Mouse (Mus musculus): ENCODE data around the gene Hoxc4.

Gene Hoxc4

GRCm38 (mm10) chr15:103010847-103011555 is 7.7 kb upstream of the Hoxc4 start:
- no peak for DNase-seq (ENCODE audit: low read depth in 1 of 2, low spot score in 2 of 2)

DNA sequence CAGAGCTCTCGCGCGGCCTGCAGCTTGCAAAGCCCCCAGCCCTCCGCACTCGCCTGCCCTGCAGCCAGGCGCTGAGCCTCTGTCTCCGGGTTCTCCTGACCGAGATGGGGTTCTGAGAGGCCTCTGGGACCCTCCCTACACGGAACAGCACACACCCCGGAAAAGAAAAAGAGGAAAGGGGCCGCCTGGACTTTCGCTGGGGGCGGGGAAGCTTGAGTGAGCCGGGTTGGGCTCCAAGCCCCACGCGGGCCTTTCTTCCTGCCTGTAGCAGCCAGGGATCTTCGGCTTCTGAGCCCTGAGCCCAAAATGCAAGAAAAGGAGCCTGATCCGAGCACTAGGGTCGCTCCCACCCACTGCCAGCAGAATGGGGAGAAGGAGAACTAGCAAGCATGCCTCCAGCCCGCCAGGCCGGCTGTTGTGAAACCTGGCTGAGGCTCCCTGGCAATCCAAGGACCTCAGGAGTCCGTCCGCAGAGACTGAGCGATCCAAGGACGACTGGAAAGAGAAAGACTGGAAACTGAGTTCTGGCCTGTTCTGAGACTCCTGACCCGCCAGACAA is 6.7 kb upstream of the Hoxc4 start:
- no peak for DNase-seq (ENCODE audit: low read depth in 1 of 2, low spot score in 2 of 2)

DNA sequence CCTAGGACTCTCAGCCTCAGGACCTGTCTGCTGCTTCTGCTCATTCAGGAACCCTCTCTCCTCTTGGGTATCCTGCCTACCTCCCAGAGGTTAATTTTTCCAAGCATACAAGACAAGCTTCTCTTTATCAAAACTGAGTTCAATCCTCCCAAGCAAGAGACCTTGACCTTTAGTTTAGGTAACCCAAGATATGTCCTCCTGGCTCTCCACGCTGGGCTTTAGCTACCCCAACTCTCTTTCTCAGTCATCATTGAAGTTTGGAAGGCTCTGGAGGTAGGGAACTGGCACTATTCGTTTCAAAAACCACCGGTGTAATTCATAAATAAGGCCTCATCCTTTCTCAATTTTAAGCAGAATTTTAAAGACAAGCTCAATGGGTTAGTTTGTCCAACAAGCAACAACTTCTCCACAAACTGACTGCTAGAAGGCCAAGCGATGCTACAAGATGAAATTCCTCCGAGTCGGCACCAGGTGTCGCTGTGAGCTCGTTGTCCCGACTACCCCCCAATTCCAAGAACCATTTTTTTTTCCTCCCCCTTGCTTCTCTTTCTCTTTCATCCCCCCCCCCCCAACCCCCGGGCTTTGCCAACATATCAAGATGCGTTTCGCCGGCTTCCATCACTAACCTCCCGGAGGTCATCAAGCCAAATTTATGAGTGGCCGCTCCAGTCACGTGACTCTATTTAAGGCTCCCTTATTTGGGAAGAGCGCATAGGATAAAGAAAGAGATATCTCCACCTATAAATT is 5.3 kb upstream of the Hoxc4 start:
- no peak for DNase-seq (ENCODE audit: low read depth in 1 of 2, low spot score in 2 of 2)

- no peak for DNase-seq (ENCODE audit: low read depth in 1 of 2, low spot score in 2 of 2)
These were observed 4.3 kb upstream of the Hoxc4 start for GRCm38 (mm10) chr15:103014166-103015008.

GRCm38 (mm10) chr15:103015009-103015399 is 3.7 kb upstream of the Hoxc4 start:
- DNase-seq (ENCODE audit: low read depth in 1 of 2, low spot score in 2 of 2) = no peak

GRCm38 (mm10) chr15:103015406-103016166 is 3.1 kb upstream of the Hoxc4 start:
- no peak for DNase-seq (ENCODE audit: low read depth in 1 of 2, low spot score in 2 of 2)

DNA sequence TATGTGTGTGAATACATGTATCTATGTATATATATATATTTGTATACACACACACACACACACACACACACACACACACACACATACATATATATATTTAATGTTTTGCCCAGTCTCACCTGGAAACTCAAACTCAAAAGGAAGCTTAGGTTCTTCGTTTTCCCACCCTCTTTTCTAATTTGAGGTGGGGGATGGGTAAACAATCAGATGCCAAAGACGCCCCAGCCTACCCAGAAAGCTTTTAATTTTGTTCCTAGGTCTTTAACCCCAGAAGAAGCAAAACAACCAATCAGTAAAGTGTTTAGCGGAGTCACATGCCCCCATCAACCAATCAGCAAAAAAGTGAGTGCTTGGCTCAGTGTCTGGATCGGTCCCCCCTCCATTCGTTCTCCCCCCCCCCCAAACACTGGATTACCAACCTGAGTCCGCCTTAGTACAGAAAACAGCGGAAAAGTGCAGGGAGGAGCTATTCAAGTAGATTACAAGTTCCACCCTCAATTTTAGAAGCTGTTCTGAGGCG is 2.2 kb downstream of the Hoxc4 start:
- no peak for DNase-seq (ENCODE audit: low read depth in 1 of 2, low spot score in 2 of 2)

DNA sequence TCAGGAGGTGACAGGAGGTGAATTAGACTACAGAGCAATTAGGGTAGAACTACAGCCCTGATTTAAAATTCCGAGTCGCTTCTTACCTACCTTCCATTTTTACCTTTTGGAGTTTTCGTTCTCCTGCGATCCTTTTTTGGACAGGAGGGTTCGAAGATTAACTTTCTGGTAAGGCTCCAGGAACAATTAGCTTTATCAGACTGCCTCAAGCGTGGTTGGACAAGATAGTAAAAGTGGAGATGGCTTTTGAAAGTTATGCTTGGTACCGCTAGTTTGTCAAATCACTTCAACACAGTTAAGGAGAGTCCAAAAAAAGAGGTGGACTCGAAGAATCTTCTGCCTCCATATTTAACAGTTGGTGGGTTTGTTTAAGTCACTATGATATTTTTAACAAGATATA is 2.8 kb downstream of the Hoxc4 start:
- no peak for DNase-seq (ENCODE audit: low read depth in 1 of 2, low spot score in 2 of 2)

- no peak for DNase-seq (ENCODE audit: low read depth in 1 of 2, low spot score in 2 of 2)
These were observed 5.4 kb downstream of the Hoxc4 start for GRCm38 (mm10) chr15:103024131-103024530.

DNA sequence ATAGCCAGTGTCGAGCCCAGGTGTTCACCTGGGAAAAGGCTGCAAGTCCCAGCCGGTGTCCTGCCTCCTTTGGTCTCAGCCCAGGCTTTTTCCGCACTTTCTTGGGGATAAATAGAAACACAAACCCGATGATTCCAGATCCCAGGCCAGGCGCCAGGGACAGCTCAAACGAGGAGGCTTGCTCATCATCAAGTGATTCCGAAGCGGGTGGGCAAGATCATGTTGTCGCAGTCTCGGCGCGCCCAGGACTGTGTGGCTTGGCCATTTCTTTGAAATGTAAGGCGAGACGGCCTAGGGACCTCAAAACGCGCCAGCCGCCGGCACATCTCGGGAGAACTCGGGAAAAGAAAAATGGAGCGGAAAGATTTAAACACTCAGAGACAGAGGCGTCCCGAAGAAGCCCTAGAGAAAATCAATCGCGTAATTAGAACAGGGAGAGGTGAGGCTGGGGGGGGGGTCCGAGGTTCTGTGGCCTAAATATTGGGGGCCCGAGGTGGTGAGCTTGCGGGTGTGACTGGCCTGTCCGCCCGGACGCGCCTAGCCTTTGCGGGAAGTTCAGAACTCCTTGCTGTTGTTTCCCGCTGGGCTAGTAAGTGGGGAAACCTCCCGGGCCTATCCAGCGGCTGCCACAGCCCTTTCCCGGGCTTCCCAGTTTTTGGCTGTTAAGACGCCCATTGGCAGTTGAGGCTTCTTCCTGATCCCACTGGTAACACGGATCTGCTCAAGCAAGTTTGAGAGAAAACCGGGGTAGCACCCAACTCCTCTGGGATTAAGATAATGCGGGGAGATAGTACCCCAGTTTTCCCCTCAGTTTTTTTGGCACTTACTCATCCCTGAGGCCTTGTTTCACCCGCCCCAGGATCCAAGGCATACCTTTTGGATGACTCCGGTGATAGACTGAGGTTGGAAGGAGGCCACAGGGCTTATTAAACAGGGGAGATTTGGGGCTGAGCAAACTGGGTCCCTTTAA is 8.8 kb downstream of the Hoxc4 start:
- DNase-seq (ENCODE audit: low read depth in 1 of 2, low spot score in 2 of 2) = no peak

- DNase-seq (ENCODE audit: low read depth in 1 of 2, low spot score in 2 of 2) = no peak
These were observed 10.3 kb downstream of the Hoxc4 start for GRCm38 (mm10) chr15:103028916-103029512.

- DNase-seq (ENCODE audit: low read depth in 1 of 2, low spot score in 2 of 2) = no peak
These were observed 11.4 kb downstream of the Hoxc4 start for GRCm38 (mm10) chr15:103030142-103030541.

GRCm38 (mm10) chr15:103032167-103032566 is 13.4 kb downstream of the Hoxc4 start:
- no peak for DNase-seq (ENCODE audit: low read depth in 1 of 2, low spot score in 2 of 2)

- DNase-seq (ENCODE audit: low read depth in 1 of 2, low spot score in 2 of 2) = no peak
These were observed 14.2 kb downstream of the Hoxc4 start for GRCm38 (mm10) chr15:103032646-103033575.

GRCm38 (mm10) chr15:103034043-103034806 is 15.5 kb downstream of the Hoxc4 start:
- DNase-seq (ENCODE audit: low read depth in 1 of 2, low spot score in 2 of 2) = no peak

- no peak for DNase-seq (ENCODE audit: low read depth in 1 of 2, low spot score in 2 of 2)
These were observed 16.2 kb downstream of the Hoxc4 start for GRCm38 (mm10) chr15:103034807-103035547.

DNA sequence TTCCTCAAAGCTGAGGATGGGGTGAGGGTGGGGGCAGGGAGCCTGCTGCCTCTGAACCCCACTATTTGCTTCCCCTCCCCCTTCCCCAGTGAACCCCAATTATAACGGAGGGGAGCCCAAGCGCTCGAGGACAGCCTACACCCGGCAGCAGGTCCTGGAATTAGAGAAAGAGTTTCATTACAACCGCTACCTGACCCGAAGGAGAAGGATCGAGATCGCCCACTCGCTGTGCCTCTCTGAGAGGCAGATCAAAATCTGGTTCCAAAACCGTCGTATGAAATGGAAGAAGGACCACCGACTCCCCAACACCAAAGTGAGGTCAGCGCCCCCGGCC is 16.8 kb downstream of the Hoxc4 start:
- no peak for DNase-seq (ENCODE audit: low read depth in 1 of 2, low spot score in 2 of 2)
